Mouse (Mus musculus) c-Kit-positive CD71-positive TER-119-negative erythroid progenitor cells, embryonic 14.5 days (primary cell): Measurements from ENCODE around the gene Chd5.
A peak's percentile ranks its signal among the peaks of the same experiment; 100 is the strongest.

Experiments used
- DNase-seq: peaks from one replicate; pipeline ENCODE4 v3.0.0-alpha.2; 2013; ENCODE audit warnings: low read depth

The Chd5 gene

DNA sequence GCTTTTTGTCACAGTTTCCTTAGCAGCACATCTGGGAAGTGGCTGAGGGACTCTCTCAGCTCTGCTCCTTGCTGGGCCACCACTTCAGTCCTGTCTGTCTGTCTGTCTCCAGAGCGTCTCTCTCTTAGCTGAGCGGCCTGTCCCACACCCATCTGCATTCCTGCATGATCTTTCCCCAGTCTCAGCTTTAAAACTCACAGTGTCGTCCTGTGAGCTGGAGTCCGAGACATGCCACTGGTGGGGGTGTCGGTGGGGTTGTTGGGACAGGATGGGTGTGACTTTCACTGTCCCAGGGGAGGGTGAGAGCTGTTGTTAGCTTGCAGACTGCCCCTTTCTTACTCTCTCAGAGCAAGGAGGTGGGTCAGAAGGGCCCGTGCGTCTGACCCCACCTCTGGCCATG lies 17.2 kb downstream of the Chd5 start:
- no peak for DNase-seq

DNA sequence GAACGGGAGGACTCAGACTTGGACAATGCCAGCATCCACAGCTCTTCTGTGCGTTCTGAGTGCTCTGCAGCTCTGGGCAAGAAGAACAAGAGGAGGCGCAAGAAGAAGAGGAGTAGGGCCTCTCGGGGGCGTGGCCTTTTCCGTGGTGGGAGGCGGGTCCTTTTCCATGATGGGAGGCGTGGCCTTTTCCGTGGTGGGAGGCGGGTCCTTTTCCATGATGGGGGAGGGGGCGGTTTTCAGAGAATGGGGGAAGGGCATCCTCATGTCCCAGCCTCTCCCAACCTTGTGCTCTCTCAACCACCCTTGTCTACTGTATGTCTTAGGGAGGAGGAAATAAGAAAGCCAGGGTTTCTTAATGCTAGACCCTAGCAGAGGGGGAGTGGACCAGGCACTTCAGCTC lies 21.2 kb downstream of the Chd5 start:
- DNase-seq, result no peak

DNA sequence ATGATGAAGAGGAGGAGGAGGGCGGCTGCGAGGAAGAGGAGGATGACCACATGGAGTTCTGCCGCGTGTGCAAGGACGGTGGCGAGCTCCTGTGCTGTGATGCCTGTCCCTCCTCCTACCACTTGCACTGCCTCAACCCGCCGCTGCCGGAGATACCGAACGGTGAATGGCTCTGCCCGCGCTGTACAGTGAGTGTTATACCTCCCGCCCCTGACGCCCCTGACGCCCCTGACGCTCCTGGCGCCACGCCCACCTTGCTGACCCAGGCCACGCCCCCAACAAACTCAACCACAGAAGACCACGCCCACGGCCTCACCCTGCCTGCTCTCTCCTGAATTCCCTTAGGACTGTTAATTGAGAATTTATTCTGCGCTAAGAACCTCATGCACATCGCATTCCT lies 22.4 kb downstream of the Chd5 start:
- peak; percentile 31 for DNase-seq

DNA sequence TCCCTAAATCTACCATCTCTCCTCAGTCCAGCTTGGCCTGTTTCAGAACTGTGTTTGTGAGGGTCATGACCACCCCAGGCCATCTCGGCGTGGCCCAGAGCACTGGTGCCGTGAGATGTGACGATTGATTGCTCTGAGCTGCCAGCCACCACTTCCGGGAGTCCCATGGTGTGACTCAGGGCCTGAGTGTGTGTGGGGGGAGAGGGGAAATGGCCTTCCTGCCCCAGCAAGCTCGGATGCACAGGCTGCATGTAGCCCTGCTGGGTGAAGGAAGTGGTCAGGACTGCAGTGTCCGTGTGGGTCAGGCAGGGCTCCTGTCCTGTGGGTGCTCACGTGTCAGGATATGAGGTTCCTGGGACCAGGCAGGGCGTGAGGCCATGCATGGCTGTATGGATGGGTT lies 23.7 kb downstream of the Chd5 start:
- DNase-seq, result no peak

DNA sequence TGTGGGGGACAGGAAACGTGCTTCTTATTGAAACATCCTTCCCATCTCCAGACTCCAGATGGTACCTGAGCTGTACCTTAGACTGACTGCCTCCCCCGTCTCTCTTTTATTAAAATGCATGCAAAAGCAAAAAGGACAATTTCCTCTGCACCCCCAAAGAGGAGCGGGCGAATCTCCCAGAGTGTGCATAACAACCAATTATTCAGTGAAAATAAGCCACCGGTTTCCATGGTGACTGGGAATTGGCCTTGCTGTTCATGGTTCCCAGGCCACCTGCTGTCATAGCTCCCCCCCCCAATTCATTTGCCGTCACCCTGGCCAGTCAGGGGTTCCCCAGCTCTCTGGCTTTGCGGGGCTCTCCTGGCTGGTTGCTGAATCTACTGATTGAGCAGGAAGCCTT lies 26.8 kb downstream of the Chd5 start:
- DNase-seq, result no peak

DNA sequence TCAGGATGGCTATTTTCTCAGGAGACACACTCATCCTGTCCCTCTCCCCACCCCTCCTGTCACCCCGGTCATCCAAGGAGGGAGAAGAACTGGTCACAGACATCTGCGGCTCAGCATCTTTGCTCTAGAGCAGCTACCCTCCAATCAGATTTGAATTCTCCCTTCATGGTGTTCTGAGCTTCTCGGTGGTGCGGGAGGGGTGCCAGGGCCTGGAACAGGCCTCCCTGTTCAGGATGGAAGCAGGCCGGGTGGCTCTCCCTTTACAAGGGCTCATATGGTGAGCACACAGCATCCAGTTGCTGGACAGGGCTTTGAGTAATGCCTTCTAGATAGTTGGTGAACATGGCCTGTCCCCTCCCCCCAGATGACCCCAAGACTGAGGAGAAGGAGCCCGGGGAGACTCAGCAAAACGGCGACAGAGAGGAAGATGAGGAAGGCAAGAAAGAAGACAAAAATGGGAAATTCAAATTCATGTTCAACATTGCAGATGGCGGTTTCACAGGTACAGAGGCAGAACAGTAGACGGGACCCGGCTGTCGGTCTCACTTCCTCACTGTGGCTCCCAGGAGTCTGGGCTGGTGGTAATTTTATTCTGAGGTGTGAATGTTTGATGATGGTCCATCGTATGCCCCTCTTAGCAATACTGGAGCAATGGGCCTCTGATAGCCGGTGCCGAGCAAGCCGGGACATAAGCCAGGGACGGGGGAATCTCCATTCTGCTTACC lies 44.2 kb downstream of the Chd5 start:
- DNase-seq, result no peak

DNA sequence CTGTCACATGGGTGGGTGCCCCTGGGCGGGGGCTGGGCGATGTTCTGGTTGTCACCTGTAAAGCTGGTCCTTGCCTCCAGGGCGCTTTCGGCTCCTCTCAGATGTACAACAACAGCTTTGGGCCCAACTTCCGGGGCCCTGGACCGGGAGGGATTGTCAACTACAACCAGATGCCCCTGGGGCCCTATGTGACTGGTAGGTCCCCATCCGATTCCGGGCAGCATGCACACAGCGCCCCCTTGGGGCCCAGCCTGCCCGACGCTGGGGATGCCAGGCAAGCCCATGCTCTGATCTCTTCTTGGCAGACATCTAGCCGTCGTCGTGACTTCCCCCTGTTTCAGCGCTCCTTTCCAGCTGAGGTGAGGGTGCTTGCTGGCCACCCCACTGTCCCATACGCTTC lies 47.2 kb downstream of the Chd5 start:
- DNase-seq, result no peak

DNA sequence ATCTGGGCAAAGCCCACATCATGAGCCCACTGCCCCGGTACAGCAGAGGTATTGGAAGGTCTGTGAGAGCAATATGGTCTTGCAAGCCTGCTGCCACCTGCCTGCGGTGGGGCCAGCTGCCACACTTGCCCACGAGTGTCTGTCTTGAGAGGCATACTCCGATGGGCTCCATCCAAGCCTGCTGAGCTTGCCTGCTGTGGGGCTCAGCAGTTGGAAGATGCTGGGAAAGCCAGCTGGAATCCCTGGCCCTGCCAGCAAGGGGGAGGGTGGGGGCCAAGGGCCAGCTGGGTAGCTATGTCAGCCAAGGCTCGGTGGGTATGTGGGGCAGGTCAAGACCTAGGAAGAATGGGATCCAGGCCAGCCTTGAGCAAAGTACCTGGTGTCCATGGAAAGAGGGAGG lies 53.7 kb downstream of the Chd5 start:
- no peak for DNase-seq

DNA sequence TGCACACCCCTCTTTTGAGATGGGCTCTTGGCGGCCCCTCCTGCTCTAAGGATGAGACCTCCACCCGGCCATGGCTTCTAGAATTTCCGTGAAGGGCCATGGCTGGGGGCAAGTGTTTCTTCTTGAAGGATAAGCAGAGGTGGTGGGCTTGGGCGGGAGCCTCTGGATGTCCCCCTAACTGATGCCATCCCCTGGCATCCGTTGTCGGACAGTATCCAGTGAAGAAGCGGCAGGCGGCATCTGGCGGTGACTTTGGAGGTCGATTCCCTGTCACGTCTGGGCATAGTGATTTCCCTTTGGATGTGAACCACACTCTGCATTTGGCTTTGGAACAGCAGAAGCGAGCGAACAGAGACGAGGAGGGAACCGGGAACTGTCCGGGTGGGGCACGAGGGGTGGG lies 54.2 kb downstream of the Chd5 start:
- no peak for DNase-seq

DNA sequence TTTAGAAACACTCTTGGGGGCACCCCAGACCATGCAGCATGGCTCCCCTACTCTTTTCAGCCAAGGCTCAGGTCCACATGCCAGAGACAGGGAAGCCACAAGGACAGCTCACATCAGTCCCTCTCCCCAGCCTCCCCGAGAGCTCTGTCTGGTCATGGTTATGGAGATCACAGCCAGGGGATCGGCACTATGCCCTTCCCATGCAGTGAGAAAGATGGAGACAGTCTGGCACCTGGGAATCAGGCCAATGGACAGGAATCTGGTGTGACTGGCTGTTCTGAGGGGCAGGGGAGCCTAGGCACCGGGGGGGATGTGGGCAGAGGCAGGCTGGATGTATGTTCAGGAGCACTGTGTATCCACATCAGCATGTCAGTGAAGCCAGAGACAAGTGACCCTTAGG lies 60.5 kb downstream of the Chd5 start:
- no peak for DNase-seq

DNA sequence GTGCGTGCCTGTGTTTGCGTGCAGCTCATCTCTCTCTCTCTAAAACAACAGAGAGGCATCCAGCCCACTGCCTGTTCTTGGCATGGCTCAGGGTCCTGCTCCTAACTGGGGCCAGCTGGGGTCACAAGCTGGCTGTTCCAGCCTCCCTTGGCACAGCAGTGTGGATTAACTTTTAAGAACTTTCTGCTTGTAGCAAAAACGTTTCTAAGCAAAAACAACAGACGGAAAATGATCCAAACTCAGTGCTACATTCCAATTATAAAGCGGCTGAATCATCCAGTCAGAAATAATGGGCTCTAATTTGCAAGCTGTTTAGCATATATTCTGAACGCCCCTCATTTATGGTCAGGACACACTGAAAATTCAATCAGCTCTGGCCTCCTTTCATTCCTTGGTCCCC lies 66.7 kb downstream of the Chd5 start:
- no peak for DNase-seq

DNA sequence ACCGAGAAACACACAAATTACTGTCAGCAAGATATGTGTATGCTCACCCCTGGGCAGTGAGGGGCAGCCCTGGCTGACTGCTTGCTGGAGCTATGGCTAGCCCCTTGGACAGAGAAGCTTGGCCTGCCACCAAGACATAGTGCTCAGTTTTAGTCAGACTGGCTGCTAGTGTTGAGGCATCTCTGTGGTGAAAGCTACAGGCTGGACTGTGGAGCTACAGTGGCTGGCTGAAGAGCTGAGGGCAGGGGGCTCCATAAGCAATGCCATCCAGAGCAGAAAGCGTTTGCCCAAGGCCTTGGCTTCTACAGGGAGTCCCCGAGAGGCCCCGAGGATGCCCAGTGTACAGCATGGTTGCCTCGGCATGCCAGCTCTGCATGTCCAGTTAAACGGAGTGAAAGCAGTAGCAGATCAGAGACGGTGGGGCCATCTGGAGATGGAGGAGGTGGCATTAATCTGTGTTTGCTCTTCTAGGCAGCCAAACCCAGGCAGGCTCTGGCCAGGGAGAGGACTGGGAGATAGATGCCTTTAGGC lies 67.3 kb downstream of the Chd5 start:
- DNase-seq, result no peak

DNA sequence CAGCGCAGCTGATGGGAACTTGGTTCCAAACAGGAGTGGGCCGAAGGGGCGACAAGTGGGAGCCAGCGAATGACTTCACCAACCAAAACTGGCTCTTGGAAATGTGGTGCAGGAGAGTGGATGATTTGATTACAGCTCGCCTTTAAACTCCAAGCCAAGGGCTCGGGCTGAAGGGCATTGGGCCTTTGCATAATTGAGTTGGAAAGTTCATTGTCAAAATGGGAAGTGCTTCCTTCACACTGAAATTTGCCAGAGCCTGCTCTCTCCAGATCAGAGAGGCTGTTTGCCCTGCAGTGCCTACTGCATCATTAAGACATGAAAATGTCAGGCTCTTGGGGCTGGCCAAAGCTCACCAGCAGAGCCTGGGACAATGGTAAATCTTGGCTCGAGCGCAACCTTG lies 68.1 kb downstream of the Chd5 start:
- no peak for DNase-seq

DNA sequence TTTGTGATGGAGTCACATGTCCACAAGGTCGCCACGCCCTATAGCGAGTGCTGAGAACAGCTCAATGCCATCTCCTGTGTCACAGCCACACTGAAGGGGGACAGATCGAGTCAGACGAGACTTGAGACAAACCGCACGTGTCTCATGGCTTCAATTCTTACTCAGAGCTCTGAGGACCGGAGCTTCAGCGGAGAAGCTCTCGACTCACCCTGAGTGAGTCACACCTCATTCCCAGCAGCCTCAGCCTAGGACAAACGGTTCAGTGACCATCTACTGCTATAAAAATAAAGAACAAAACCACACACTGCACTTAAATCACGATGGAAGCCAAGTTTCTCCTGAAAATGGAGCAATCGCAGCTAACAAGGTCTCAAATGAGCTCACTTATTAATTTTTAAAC lies 72.5 kb downstream of the Chd5 start:
- no peak for DNase-seq

DNA sequence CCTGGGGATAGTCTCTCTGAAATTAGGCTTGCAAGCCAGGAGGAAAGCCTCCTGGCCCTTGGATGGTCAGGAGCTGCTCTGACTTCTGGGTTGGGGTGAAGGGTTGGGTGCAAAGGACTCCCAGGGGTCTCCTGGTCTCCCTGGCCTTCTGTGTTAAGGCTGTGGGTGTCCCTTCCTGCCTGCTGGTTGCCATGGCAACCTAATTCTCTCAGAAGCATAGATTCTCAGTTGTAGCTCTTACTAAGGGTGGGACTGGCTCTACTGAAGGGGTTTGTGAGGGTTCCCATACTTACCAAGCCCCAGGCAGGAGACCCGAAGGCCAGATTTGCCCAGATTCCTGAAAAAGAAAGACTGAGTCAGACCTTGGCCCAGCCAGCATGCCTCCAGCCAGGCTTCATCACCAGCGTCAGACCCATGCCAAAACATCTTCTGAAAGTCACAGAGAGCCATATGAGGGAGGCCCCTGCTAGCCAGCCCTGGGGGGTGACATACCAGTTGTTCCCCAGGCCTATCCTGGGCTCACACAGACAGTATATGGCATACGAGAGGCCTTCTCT lies 74.2 kb downstream of the Chd5 start:
- no peak for DNase-seq

DNA sequence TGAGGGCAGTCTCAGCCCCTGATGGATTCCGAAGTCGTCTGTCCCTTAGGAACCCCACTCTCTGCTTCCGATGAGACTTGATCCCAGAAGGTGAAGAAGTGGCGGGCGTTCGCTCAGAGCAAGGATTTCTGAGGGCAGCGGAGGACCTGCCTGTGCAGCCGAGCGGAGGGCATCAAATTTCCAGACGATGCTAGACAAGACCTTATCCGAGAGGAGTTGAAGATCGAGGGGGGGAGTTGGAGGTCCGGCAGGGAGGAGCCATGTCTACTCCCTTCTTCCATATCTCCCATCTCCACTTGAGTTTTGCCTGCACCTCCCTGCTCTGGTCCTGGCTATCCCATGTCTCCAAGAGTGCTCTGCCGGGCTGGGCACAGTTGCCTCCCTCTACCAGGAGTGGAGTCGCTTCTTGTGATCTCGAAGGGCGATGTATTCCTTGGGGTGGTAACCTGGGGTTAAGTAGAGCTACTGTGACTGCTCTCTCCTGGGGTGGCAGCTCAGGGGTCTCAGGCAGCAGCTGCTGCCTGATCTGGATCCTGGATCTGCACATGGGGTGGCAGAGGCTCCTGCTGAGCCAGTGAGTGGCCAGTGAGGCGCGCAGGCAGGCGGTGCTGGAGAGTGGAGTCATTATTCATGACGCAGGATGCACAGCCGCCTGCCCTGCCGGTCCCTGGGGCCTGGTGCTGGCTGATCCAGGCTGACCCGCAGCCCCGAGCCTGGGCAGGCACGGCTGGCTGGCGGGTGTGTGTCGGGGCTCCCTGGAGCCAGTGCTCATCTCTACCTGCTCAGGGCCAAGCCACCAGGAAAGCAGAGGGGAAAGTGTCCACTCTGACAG lies 80.0 kb downstream of the Chd5 start:
- DNase-seq, result no peak

DNA sequence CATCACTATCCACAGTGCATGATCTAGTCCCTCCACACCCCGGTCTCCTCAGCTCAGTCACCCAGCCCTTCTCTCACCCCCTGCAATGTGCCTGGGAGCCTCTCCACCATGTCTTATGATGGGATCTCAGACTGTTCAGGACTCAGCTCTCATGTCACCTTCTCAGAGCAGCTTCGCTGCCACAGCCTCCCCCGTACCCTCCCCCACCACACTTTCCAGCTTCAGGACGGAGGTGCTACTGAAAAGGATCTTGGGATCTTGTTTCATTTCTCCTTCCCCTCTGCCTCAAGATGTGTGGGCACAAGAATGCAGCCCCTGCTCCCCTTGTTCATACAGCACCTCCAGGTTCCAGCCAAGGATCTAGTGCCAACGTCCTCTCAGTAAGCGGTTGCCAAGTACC lies 85.1 kb downstream of the Chd5 start:
- no peak for DNase-seq

DNA sequence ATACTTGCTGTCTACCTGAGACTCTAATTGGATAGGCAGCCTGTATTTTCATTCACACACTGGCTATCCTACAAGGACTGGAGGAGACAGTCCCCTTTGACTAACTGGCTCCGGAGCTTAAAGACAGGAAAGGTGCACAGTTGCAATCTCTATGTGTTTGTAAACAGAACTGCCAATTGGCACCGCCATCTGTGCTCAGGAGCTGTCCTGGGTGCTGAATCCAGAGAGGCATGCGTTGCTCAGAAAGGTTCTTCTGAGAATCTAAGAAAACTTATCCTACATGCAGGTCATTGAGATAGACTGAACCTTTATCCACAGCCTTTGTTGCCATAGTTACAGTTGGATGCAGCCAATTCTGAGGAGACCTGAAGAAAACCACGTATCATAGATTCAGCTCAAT lies 85.9 kb downstream of the Chd5 start:
- DNase-seq, result peak; percentile 39

DNA sequence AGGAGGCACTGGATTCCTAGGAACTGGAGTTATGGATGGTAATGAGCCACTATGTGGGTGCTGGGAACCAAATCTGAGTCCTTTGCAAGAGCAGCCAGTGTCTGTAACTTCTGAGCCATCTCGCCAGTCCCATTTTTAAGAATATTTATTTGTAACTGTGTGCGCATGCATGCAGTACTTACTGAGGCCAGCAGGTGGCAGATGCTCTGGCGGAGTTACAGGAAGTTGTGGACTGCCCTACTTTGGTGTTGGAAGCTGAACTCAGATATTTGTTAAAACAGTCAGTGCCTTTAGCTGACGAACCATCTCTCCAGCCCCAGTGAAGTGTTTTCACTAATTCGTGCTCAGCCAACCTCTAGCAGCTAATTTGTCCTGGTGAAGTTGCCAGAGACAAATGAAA lies 86.5 kb downstream of the Chd5 start:
- no peak for DNase-seq

DNA sequence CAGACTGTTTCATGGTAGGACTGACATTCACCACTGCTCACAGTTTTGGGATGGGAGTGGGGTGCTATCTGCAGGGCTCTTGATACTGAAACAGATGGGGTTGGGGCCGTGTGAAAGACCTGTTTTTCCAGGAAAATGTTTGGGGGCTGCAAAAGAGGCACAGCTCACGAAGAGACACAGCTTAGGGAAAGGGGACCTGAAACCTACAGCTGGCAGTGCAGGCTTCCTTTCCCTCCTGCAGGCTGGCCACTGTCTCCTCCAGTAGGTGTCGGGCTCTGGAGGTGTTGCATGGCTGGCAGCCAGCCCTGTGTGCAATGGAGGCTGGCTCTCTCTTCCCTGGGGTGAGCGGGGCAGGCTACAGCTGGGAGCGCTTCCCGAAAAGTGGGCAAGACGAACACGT lies 89.8 kb downstream of the Chd5 start:
- no peak for DNase-seq

DNA sequence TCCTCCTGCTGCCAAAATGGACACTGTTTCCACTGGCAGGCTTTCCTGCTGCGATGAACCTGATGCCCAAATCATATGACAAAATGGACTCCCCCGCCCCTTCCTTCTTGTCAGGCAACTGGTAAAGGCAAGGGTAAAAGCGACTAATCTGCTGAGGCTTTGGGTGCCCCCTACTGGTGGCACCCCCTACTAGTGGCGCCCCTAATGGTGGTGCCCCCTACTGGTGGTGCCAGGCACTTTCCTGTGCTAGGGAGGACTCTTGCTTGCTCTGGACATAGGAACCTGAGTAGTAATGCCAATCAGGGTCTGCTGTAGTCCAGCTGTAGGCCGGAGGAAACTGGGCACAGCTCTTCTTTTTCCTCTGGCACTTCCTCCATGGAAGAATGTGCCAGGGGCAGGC lies 93.9 kb downstream of the Chd5 start:
- DNase-seq, result no peak

DNA sequence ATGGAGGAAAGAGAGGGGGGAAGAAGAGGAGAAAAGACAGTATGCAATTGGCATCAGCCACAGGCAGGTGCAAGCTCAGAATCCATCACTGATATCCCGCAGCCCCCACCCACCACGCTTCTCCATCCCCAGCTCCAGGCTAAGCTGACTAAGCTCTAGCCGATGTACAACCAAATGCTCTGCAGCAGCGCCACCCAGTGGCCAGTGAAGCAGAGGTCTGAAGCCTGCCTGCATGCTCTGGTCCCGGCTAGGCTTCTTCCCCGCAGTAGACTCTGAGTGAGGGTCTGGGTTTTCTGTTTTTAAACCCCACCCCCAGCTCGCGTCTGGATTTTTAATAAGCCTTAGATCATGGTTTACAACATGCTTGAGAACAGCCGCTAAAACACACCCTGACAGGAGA lies 96.4 kb downstream of the Chd5 start:
- peak; percentile 76 for DNase-seq

DNA sequence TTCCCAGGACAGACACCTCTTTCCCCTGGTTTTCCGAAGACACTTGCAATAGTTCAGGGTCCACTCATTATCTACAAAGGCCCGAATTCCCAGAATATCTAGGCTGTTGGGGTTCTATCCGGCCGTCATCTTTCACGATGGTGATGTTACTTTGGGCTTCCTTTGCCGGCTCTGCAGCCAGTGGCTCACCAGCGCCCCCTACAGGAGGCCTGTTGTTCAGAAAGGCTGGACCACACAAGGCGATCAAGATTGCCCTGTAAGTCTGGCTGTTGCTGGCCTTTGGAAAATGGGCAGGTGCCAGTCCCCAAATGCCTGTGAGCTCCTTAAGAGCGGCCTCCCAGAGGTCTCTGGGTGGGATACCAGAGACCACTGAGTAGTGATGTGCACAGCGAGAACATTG lies 96.8 kb downstream of the Chd5 start:
- DNase-seq, result peak; percentile 27
